Mouse (Mus musculus): ENCODE results near the gene Pcbp3.

GRCm38 (mm10) chr10:76961790-76962489, at the start of gene Pcbp3:
- no peak for TF ChIP-seq EP300 (IDR thresholded peaks at IDR 0.05; ENCODE audit: insufficient read depth, low read depth, low read length)
- peak; percentile 16; the same call in 1 of the 2 replicates for TF ChIP-seq CTCF (IDR thresholded peaks at IDR 0.05)

Data from heart, adult 2 months (tissue).